Mouse (Mus musculus): ENCODE measurements around the gene Entpd2. TPM values are rescaled to one million over a fixed set of nuclear protein-coding genes. Genes with fewer than 3 reads are reported as not detected.
A peak's percentile ranks its signal among the peaks of the same experiment; 100 is the strongest.
"Not testable (repeated sequence)": the region's sequence is repeated elsewhere in the genome, so short reads cannot be mapped to it uniquely, and the experiment has no call there.

Entpd2 gene
- polyA plus RNA-seq, 1 experiment from 2014 or later: not detected

- DNase-seq (ENCODE audit: low spot score): peak; percentile 60
- Histone ChIP-seq H3K9me3 (ENCODE audit: control insufficient read depth, low read length) (no peaks in the 10 kb centered on the region), H3K27ac (ENCODE audit: low read depth, low read length) (no peak overlapping the region), H3K9ac (ENCODE audit: low read length) (no peak overlapping the region), H3K36me3 (ENCODE audit: control insufficient read depth, insufficient read depth, low read length) (no peaks in the 10 kb centered on the region), H3K4me2 (ENCODE audit: low read depth) (peak overlapping the region; percentile 23; the same call in 1 of the 2 replicates), H3K27me3 (ENCODE audit: control insufficient read depth, insufficient read depth, low read length) (peaks cover 46% of the 10 kb centered on the region), H3K4me3 (ENCODE audit: low read depth, low read length) (no peak overlapping the region), H3K4me1 (ENCODE audit: control insufficient read depth, insufficient read depth, low read length) (peaks cover 2% of the 10 kb centered on the region; the same call in 1 of the 2 replicates)
- 3% methylated on average over 17 of the region's 17 CpGs for WGBS
- no peak for ATAC-seq (ENCODE audit: insufficient read depth, low FRiP score, low TSS enrichment)
These were observed 5.1 kb downstream of the Entpd2 start for GRCm38 (mm10) chr2:25400764-25401163.

- Histone ChIP-seq H3K9ac (ENCODE audit: low read length) (peak overlapping the region; percentile 89), H3K9me3 (ENCODE audit: control insufficient read depth, low read length) (no peaks in the 10 kb centered on the region), H3K4me3 (ENCODE audit: low read depth, low read length) (peak overlapping the region; percentile 76), H3K36me3 (ENCODE audit: control insufficient read depth, insufficient read depth, low read length) (no peaks in the 10 kb centered on the region), H3K4me1 (ENCODE audit: control insufficient read depth, insufficient read depth, low read length) (peaks cover 2% of the 10 kb centered on the region; the same call in 1 of the 2 replicates), H3K4me2 (ENCODE audit: low read depth) (peak overlapping the region; percentile 75), H3K27me3 (ENCODE audit: control insufficient read depth, insufficient read depth, low read length) (peaks cover 29% of the 10 kb centered on the region), H3K27ac (ENCODE audit: low read depth, low read length) (no peak overlapping the region; the same call in 1 of the 2 replicates)
- WGBS: 1% methylated on average over 13 of the region's 13 CpGs
- peak; percentile 59 for ATAC-seq (ENCODE audit: insufficient read depth, low FRiP score, low TSS enrichment)
- peak; percentile 86 for DNase-seq (ENCODE audit: low spot score)
These were observed 6.8 kb downstream of the Entpd2 start for GRCm38 (mm10) chr2:25402377-25402971.

- H3K36me3 ChIP-seq (ENCODE audit: control insufficient read depth, insufficient read depth, low read length): no peaks in the 10 kb centered on the region
- H3K27ac ChIP-seq (ENCODE audit: low read depth, low read length): peak overlapping the region; percentile 55
- peak overlapping the region; percentile 75 for H3K4me2 ChIP-seq (ENCODE audit: low read depth)
- H3K4me3 ChIP-seq (ENCODE audit: low read depth, low read length): peak overlapping the region; percentile 76
- no peaks in the 10 kb centered on the region for H3K9me3 ChIP-seq (ENCODE audit: control insufficient read depth, low read length)
- peaks cover 29% of the 10 kb centered on the region for H3K27me3 ChIP-seq (ENCODE audit: control insufficient read depth, insufficient read depth, low read length)
- 2% methylated on average over 45 of the region's 54 CpGs for WGBS
- H3K4me1 ChIP-seq (ENCODE audit: control insufficient read depth, insufficient read depth, low read length): peaks cover 2% of the 10 kb centered on the region; the same call in 1 of the 2 replicates
- DNase-seq (ENCODE audit: low spot score) (peak; percentile 71), ATAC-seq (ENCODE audit: insufficient read depth, low FRiP score, low TSS enrichment) (peak; percentile 63)
- peak overlapping the region; percentile 89 for H3K9ac ChIP-seq (ENCODE audit: low read length)
These were observed 7.4 kb downstream of the Entpd2 start for GRCm38 (mm10) chr2:25402972-25403601.

GRCm38 (mm10) chr2:25403994-25404393 lies 8.3 kb downstream of the Entpd2 start:
- WGBS: 82% methylated on average over 4 of the region's 4 CpGs
- peaks cover 2% of the 10 kb centered on the region; the same call in 1 of the 2 replicates for H3K4me1 ChIP-seq (ENCODE audit: control insufficient read depth, insufficient read depth, low read length)

GRCm38 (mm10) chr2:25408908-25409307 lies 13.2 kb downstream of the Entpd2 start:
- ATAC-seq (ENCODE audit: insufficient read depth, low FRiP score, low TSS enrichment): no peak
- H3K9ac ChIP-seq (ENCODE audit: low read length): no peak overlapping the region
- DNase-seq (ENCODE audit: low spot score): no peak
- no peaks in the 10 kb centered on the region for H3K27me3 ChIP-seq (ENCODE audit: control insufficient read depth, insufficient read depth, low read length)
- H3K9me3 ChIP-seq (ENCODE audit: control insufficient read depth, low read length): no peaks in the 10 kb centered on the region
- H3K4me1 ChIP-seq (ENCODE audit: control insufficient read depth, insufficient read depth, low read length): no peaks in the 10 kb centered on the region; the same call in 1 of the 2 replicates
- H3K4me3 ChIP-seq (ENCODE audit: low read depth, low read length): no peak overlapping the region
- 90% methylated on average over 10 of the region's 10 CpGs for WGBS
- no peaks in the 10 kb centered on the region for H3K36me3 ChIP-seq (ENCODE audit: control insufficient read depth, insufficient read depth, low read length)
- H3K4me2 ChIP-seq (ENCODE audit: low read depth): no peak overlapping the region
- H3K27ac ChIP-seq (ENCODE audit: low read depth, low read length): no peak overlapping the region

More at GRCm38 (mm10) chr2:25403994-25404393, 8.3 kb downstream of the Entpd2 start:
- H3K36me3 ChIP-seq (ENCODE audit: control insufficient read depth, insufficient read depth, low read length): no peaks in the 10 kb centered on the region
- H3K4me2 ChIP-seq (ENCODE audit: low read depth): peak overlapping the region; percentile 75
- H3K9ac ChIP-seq (ENCODE audit: low read length): no peak overlapping the region; the same call in 1 of the 2 replicates
- peak overlapping the region; percentile 76 for H3K4me3 ChIP-seq (ENCODE audit: low read depth, low read length)
- H3K27ac ChIP-seq (ENCODE audit: low read depth, low read length): no peak overlapping the region
- no peak for DNase-seq (ENCODE audit: low spot score)
- no peaks in the 10 kb centered on the region for H3K9me3 ChIP-seq (ENCODE audit: control insufficient read depth, low read length)
- ATAC-seq (ENCODE audit: insufficient read depth, low FRiP score, low TSS enrichment): no peak
- peaks cover 23% of the 10 kb centered on the region for H3K27me3 ChIP-seq (ENCODE audit: control insufficient read depth, insufficient read depth, low read length)

GRCm38 (mm10) chr2:25413436-25413835 lies 17.8 kb downstream of the Entpd2 start:
- not testable (repeated sequence) for DNase-seq (ENCODE audit: low spot score); ATAC-seq (ENCODE audit: insufficient read depth, low FRiP score, low TSS enrichment); H3K9me3 ChIP-seq (ENCODE audit: control insufficient read depth, low read length); H3K27ac ChIP-seq (ENCODE audit: low read depth, low read length); H3K4me2 ChIP-seq (ENCODE audit: low read depth); H3K4me1 ChIP-seq (ENCODE audit: control insufficient read depth, insufficient read depth, low read length); H3K9ac ChIP-seq (ENCODE audit: low read length); H3K27me3 ChIP-seq (ENCODE audit: control insufficient read depth, insufficient read depth, low read length); H3K36me3 ChIP-seq (ENCODE audit: control insufficient read depth, insufficient read depth, low read length); H3K4me3 ChIP-seq (ENCODE audit: low read depth, low read length)

- Histone ChIP-seq H3K4me2 (ENCODE audit: low read depth) (no peak overlapping the region), H3K4me3 (ENCODE audit: low read depth, low read length) (no peak overlapping the region), H3K27ac (ENCODE audit: low read depth, low read length) (no peak overlapping the region), H3K9me3 (ENCODE audit: control insufficient read depth, low read length) (no peaks in the 10 kb centered on the region), H3K27me3 (ENCODE audit: control insufficient read depth, insufficient read depth, low read length) (no peaks in the 10 kb centered on the region), H3K9ac (ENCODE audit: low read length) (no peak overlapping the region), H3K36me3 (ENCODE audit: control insufficient read depth, insufficient read depth, low read length) (no peaks in the 10 kb centered on the region), H3K4me1 (ENCODE audit: control insufficient read depth, insufficient read depth, low read length) (no peaks in the 10 kb centered on the region)
- DNase-seq (ENCODE audit: low spot score) (no peak), ATAC-seq (ENCODE audit: insufficient read depth, low FRiP score, low TSS enrichment) (no peak)
- WGBS: 24% methylated on average over 3 of the region's 3 CpGs
These were observed 21.8 kb downstream of the Entpd2 start for GRCm38 (mm10) chr2:25417426-25417825.

GRCm38 (mm10) chr2:25421896-25422295 lies 26.2 kb downstream of the Entpd2 start:
- Histone ChIP-seq H3K9me3 (ENCODE audit: control insufficient read depth, low read length) (no peaks in the 10 kb centered on the region), H3K27ac (ENCODE audit: low read depth, low read length) (no peak overlapping the region), H3K36me3 (ENCODE audit: control insufficient read depth, insufficient read depth, low read length) (no peaks in the 10 kb centered on the region), H3K4me2 (ENCODE audit: low read depth) (no peak overlapping the region), H3K4me1 (ENCODE audit: control insufficient read depth, insufficient read depth, low read length) (no peaks in the 10 kb centered on the region), H3K9ac (ENCODE audit: low read length) (no peak overlapping the region), H3K27me3 (ENCODE audit: control insufficient read depth, insufficient read depth, low read length) (peaks cover 10% of the 10 kb centered on the region), H3K4me3 (ENCODE audit: low read depth, low read length) (no peak overlapping the region)
- no peak for ATAC-seq (ENCODE audit: insufficient read depth, low FRiP score, low TSS enrichment)
- 17% methylated on average over 3 of the region's 3 CpGs for WGBS
- DNase-seq (ENCODE audit: low spot score): peak; percentile 71

Data from neural tube, embryonic 11.5 days (tissue).